Mouse (Mus musculus) spleen, adult 2 months (tissue): Measurements from ENCODE around the gene Mageb16.

Experiments
- CTCF ChIP-seq: fragments of 200-500 bp; IDR thresholded peaks from 2 replicates; pipeline ENCODE4 v1.5.1; 2011; ENCODE audit warnings: mild to moderate bottlenecking, inconsistent platforms; ENCODE audit not compliant: insufficient read depth, insufficient read length, insufficient replicate concordance; ENCODE audit errors: extremely low read depth
- POLR2A ChIP-seq: fragments of 200-500 bp; IDR thresholded peaks from 2 replicates; pipeline ENCODE4 v1.6.1; 2011; ENCODE audit warnings: low read depth, low read length, inconsistent platforms

- TF ChIP-seq CTCF (no peak), POLR2A (no peak)
Measured at GRCm38 (mm10) chrX:79635396-79635795, 35.8 kb downstream of the Mageb16 start.
